Mouse (Mus musculus) cerebellum, adult 11 months (tissue): ENCODE results near the gene Lrrc74a.
A peak's percentile ranks its signal among the peaks of the same experiment; 100 is the strongest.

Experiments used
- DNase-seq: peaks from one replicate; pipeline ENCODE4 v3.0.0; 2022

The Lrrc74a gene

GRCm38 (mm10) chr12:86719961-86720639 lies 14.1 kb upstream of the Lrrc74a start:
- peak; percentile 65 for DNase-seq

GRCm38 (mm10) chr12:86721453-86721852 lies 12.7 kb upstream of the Lrrc74a start:
- DNase-seq: no peak

DNA sequence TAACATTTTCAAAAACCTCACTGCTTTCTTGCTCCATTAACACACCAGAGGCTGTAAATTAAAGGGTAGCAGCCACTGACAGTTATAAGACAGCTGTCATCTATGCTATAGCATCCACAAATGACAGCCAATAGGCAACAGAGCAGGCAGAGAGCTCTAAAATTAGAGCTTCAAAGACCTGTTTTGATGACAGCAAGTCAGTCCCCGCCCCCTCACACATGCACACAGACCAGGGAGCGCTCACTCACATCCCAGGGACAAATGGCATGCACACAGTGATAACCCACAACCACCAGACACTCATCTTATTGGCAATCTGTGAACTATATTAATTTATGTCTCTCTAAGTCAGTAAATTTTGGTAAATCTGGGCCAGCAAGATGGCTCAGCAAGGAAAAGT lies 9.9 kb upstream of the Lrrc74a start:
- DNase-seq: no peak

- DNase-seq: no peak
Measured at GRCm38 (mm10) chr12:86725706-86726105, 8.5 kb upstream of the Lrrc74a start.

- DNase-seq: peak; percentile 98
Measured at GRCm38 (mm10) chr12:86726120-86726640, 8.0 kb upstream of the Lrrc74a start, which contains the start of gene Angel1. Gene Angel1 (minus strand): TSS chr12:86726460.

DNA sequence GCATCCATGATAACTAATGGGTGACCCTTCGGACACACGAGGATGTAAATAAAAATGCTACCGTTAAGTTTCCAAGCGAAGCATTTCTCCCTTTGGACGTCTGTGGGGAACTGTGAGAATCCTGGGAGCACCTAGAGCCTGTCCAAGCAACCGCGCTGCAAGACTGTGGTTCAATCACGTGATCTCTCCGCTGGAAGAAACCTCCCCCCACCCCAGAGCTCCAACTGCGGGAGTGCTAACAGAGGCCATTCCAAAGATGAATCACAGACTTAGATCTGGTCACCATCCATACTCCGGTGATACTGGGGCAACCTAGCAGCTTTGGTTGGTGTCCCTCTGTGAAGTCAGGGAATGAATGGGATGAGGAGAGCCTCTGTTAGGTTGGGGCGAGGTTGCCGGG lies 26.9 kb downstream of the Lrrc74a start:
- DNase-seq: no peak

GRCm38 (mm10) chr12:86764060-86764459 lies 29.9 kb downstream of the Lrrc74a start:
- DNase-seq: no peak

GRCm38 (mm10) chr12:86766467-86766866 lies 32.3 kb downstream of the Lrrc74a start:
- DNase-seq: no peak

- peak; percentile 54 for DNase-seq
Measured at GRCm38 (mm10) chr12:86767868-86768631, 33.9 kb downstream of the Lrrc74a start.

DNA sequence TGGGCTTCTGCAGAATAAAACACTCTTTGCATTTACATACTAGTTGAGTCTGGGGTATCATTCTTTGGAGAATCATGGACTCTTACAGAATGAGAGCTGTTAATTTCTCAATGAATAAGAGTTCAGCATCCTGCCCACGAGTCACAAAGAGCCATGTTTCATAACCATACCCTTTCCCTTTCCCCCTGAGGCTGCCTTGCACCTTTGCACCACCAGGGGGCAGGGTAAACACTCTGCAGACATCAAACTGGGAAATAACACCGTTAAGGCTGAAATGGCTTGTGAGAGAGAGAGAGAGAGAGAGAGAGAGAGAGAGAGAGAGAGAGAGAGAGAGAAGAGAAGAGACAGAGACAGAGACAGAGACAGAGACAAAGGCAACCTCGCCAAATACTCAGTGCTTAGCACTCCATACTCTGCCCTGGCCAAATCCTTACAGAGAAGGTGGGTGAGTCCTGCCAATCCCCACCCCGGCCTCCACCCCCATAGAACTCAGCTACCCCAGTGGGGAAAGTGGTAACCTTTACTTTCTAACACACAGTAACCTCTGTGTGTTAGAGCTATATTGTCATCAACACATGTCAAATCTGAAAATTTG lies 34.9 kb downstream of the Lrrc74a start:
- peak; percentile 83 for DNase-seq

DNA sequence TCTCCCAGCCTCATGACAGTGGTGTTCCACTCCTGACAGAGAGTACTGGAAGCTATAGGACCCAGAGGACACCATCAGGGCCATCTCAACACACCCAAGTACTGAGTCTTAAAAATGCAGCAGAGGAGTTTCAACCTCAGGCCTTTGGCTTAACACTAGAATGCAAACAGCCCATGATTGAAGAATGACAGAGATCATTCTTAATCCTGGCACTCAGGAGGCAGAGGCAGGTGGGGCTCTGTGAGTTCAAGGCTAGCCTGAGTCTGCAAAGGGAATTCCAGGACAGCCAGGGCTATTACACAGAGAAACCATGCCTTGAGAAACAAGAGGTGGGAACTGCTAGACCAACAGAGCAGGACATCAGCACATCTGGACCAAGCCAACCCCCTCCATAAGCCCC lies 35.6 kb downstream of the Lrrc74a start:
- no peak for DNase-seq

- no peak for DNase-seq
Measured at GRCm38 (mm10) chr12:86770261-86770670, 36.1 kb downstream of the Lrrc74a start.

- no peak for DNase-seq
Measured at GRCm38 (mm10) chr12:86770927-86771326, 36.8 kb downstream of the Lrrc74a start.

DNA sequence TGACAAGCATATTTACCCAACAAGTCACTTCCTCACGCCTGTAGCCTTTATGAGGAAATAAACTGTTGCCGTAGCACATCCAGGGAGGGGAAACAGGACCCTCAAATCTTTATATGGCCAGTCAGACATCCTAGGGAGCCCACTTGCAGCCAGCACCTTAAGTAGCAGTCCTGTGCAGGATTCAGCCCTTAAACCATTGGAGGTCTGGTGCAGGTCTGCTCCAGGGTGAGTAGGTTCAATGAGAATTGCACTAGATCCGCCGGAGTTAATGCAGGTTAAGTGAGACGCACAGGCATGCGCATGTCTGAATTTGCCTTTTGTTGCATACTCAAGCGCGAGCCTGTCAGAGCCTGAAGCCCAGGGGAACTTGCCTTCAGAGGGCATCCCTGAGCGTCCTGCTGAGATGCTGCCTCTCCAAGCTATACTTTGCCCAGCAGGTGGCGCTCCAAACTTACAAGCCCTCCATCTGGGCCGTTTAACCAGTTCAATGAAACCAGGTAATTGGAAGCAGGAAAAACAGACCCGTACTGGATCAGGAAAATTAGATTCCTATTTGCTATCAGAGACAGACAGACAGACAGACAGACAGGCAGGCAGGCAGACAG lies 37.8 kb downstream of the Lrrc74a start:
- peak; percentile 84 for DNase-seq

DNA sequence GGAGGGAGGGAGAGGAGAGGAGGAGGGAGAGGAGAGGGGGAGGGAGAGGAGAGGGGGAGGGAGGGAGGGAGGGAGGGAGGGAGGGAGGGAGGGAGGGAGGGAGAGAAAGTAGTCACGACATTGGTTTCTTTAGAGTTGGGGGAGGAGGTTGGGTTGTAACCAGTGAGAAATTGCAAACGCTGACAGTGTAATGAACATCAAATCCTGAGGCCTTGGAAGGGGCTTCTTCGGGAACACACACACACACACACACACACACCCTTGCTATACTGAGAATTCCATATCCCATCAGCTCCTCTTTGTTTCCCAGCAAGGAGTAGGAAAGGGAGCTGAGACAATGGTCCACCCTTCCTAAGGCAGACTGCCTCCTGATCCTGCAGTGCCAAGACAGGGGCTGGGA lies 38.4 kb downstream of the Lrrc74a start:
- no peak for DNase-seq

- no peak for DNase-seq
Measured at GRCm38 (mm10) chr12:86775561-86776280, 41.6 kb downstream of the Lrrc74a start.

DNA sequence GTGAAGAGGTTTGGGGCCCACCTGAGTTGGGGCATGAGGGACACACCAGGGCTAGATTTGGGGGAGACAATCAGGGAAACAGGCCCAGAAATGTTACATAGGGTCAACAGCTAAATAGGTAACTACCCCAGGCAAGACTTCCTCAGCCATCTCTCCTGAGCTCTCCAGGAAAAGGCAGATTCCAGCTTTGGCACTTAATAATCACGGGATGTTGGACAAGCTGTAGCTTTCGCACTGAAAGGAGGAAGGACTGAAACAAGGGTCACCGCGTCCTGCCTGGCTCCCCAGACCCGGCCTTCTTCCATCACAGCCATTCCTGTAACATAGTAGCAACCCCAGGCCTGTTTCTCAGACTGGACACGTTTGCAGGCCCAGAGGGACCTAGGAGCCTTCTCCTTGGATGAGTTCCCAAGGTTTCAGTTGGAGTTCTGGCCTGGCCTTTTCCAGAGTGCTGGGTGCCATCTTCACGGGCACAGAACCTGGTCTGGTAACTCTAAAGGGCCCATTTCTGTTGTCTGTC lies 42.2 kb downstream of the Lrrc74a start:
- no peak for DNase-seq

- no peak for DNase-seq
Measured at GRCm38 (mm10) chr12:86778531-86778930, 44.4 kb downstream of the Lrrc74a start.

DNA sequence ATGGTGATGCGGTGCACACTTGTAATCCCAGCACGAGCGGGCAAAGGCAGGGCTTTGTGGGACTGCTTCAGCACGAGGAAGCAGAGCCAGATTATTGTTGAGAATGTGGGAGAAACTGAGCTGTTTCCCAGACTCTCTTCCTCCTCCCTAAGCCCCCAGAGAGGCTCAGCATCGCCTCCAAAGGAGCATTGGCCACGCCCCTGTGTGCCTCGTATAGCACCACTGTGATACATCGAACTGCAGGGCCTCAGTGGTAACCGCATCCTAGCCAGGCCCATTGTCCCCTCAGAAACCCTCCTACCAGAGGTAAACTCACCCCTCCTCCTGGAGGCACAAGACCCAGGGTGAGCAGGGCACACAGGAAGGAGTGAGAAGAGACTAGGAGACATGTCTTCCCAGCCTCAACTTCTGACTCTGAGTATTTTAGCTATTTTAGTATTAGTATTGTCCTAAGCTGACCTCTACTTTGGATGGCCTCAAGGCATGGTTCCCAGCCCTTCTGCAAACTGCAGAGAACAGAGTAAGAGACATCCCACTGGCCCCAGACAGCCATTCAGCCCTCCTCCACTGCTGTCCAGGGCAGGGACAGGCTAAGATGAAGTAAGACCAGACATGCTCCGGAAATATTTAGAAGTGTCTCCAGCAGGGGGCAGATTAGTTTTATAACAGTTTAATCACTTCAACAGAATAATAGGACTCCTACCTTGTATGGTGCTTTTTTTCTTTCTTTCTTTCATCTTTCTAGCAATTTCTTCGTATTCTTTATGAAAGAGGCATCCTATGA lies 45.2 kb downstream of the Lrrc74a start:
- DNase-seq: no peak

- DNase-seq: no peak
Measured at GRCm38 (mm10) chr12:86781654-86782202, 47.6 kb downstream of the Lrrc74a start.
